Mouse (Mus musculus) fat pad, adult 2 months (tissue): Measurements from ENCODE around the gene Ell.
A peak's percentile ranks its signal among the peaks of the same experiment; 100 is the strongest.

Source experiments
- DNase-seq: peaks from one replicate; pipeline ENCODE4 v3.0.0-alpha.2; 2011; ENCODE audit warnings: low read depth, low spot score; ENCODE audit errors: extremely low read depth

Gene Ell

GRCm38 (mm10) chr8:70535221-70535620, 4.0 kb upstream of the Ell start:
- no peak for DNase-seq

GRCm38 (mm10) chr8:70535701-70536100, 3.6 kb upstream of the Ell start:
- DNase-seq, result no peak

- no peak for DNase-seq
These were observed 1.2 kb upstream of the Ell start for GRCm38 (mm10) chr8:70538024-70538579.

- peak; percentile 92 for DNase-seq
These were observed 602 bp upstream of the Ell start for GRCm38 (mm10) chr8:70538633-70539076.

DNA sequence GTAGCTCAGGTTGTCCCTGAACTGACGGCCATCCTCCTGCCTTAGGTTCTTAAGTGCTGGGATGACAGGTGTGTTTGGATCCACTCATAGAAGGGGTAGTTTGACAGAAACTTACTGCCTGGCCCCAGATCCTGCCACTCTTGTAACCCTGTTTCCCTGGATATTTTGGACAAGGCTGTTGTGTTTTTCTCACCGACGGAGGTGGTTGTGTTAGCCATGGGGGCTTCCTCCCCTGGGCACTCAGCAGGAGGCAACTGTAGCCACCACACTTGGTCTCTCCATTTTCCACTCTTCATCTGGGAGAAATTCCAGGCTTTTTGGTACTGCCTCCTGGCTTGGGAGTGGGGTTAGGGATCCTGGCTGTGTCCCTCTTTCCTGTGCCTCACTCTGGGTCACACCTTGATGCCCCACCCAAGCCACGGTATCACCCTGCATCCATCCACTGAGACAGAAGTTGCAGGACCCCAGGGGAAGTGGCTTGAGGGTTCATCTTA, 803 bp downstream of the Ell start:
- DNase-seq, result no peak

DNA sequence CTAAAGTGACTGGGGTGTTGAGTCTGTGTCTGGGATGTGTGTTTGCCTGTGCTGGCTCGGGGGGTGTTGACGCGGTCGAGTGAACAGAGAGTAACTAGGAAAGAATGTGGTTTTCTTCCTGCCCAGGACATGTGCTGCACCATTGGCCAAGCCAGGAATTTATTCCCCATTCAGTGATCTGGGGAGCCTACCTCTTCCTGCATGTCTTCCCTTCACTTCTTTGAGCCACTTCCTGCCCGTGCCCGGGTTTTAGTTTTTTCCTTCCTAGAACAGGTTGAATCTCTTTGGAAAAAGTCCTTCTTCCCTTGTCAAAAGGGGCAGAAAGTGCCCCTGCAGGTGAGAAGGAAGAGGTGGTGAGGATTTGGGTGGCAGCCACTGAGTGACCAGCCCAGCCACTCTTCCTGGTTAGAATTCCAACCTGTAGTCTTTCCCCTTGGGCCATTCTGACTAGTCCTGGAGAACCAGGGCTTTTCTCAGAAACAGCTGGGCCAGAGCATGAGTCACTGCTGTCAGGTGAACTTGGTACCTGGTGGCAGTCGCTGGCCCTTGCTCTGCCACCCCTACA, 1.3 kb downstream of the Ell start:
- no peak for DNase-seq

GRCm38 (mm10) chr8:70541081-70541480, 1.8 kb downstream of the Ell start:
- DNase-seq, result no peak

DNA sequence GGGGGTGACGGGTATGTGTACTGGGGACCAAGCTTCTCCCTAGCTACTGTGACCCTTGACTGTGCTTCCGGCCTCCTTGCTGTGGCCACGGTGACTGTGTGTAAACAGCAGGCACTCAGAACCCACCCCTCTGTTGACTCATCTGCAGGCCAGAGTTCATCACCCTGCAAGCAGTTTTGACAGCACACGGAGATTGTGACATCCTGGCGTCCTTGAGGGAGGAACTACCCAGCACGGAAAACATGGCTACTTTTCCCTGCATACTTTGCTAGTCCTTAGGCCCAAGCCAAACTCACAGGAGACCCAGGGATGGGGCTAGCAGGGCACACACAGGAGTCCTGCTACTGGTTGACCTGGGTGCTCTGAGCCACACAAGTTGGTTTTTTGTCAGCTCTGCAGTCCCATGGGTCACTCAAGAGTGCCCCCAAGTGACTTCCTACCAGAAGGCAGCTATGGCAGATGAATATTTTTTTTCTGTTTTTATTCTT, 5.0 kb downstream of the Ell start:
- DNase-seq, result no peak

- no peak for DNase-seq
These were observed 7.2 kb downstream of the Ell start for GRCm38 (mm10) chr8:70546412-70546811.

- no peak for DNase-seq
These were observed 8.5 kb downstream of the Ell start for GRCm38 (mm10) chr8:70547762-70548161.

GRCm38 (mm10) chr8:70549412-70550184, 10.3 kb downstream of the Ell start:
- no peak for DNase-seq

DNA sequence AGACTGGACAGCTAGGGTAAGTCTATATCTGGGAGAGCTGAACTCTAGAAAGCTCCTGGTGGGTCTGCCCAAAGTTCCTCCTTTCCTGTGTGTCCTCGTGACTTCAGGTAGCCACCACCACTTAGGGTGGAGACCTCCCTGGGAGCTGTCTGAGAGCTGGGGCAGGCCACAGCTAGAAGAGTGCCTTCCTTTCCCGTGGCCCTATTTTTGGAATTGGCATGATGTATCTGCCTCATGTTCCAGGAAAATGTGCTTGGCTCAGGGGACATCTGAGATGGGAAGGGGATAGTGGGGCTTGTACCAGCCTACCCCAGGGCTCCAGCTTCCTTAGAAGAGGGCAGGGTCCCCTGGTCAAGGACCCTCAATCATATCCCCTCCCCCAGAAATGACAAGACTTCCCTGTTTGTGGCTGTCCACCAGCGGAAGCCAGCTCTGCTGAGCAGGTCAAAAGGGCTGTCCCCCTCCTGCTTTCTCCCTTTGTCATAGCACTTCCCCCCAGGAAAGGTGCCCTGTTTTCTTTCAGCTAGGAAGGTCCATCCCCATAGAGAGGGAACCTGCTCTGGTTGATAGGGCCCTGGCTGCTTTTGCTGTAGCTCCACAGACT, 12.4 kb downstream of the Ell start:
- DNase-seq, result no peak

DNA sequence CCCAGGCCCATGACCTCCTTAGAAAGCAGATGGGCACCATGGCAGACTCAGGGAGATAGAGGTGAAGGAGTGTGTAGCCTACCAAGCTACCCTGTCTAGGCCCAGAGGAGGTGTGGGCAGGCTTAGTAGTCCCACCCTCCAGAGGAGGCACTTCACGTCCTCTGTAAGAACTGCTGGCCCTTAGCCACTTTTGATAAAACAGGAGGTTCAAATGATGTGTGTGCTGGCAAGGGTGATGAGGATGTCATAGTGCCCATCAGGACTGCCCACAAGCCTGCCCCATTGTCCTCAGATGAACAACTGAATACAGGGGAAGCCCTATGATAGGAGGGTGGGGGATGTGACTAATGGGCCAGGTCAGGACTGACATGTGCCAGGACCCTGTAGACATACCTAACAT, 13.6 kb downstream of the Ell start:
- no peak for DNase-seq

DNA sequence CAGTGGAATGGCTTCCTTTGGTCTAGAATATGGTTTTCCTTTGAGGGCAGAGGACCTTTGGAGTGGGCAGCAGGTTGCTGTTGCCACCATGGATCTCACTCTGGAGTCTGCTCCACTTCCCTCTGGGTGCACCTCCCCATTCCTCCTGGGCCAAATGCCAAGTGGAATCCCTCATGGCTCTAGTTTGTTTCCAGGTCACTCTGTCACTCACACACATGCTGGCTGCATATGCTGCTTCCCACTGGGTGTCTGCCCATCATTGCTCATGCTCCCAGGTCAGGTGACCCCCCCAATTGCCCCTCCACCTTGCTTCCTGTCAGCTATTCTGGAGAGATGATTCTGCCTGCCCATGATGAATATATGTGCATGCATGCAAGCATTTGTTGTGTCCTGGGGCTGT, 14.5 kb downstream of the Ell start:
- DNase-seq, result no peak

DNA sequence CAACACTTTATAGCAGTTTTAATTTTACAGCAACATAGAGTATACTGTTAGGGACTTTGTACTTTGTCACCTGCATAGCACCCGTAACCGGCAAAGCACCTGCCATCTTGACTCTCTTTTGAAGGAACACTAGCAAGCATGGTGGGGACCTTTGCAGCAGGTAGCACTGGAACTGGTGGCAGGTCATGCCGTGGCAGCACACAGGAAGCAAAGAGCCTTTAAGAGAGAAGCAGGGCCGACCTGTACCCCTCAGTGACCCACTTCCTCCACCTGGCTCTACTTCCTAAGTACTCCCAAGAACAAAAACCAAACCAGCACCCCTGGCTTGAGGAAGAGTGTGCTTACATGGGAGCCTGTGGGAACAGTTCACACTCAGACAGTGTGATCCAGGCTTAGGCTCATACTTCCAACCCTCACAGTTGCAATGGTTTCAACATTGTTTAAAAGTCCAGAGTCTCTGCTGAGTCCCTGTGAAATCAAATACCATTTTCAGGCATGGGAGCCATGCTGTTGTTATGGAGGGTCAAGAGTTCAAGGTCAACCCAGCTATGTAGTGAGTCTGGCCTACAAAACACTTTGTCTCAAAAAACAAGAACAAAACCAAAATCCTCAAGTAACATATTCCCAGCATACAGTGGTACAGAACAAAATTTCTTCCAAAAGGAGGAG, 16.0 kb downstream of the Ell start:
- no peak for DNase-seq

DNA sequence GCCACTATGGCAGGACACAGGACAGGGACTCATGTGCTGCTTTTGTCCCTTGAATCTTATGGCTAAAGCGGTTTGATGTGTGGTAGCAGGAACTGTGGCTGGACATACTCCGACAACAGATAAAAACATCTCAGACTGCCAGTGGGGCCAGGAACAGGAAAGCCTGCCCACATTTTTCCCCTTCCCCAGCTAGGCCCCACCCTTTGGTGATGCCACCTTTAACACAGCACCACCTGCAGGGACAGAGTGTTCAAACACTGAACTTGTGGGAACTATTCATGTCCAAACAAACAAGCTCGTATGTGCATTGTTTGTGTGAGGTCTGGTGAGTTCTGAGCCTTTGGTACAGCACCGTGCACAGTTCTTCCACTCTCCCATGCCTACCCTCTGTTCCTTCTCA, 19.1 kb downstream of the Ell start:
- DNase-seq, result no peak

- no peak for DNase-seq
These were observed 19.7 kb downstream of the Ell start for GRCm38 (mm10) chr8:70558983-70559382.

DNA sequence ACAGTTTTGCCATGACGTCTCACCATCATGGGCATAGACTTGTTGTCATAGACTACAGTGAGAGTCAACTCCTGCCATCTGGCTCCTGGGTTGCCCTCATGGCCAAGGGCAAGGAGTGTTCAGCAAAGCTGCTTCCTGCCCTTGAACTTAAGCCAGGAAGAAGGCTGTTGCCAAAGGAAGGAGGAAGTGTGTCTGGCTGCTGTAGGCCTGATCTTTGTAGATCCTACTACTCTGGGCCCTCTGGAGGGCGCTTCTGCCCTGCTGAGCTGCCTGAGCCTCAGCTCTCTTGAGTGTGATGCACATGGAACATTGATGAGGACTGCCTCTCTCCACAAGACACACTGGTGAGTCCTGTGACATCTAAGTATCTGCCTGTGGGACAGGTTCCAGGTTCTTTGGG, 20.8 kb downstream of the Ell start:
- DNase-seq, result no peak

GRCm38 (mm10) chr8:70560564-70560963, 21.3 kb downstream of the Ell start:
- DNase-seq, result no peak

DNA sequence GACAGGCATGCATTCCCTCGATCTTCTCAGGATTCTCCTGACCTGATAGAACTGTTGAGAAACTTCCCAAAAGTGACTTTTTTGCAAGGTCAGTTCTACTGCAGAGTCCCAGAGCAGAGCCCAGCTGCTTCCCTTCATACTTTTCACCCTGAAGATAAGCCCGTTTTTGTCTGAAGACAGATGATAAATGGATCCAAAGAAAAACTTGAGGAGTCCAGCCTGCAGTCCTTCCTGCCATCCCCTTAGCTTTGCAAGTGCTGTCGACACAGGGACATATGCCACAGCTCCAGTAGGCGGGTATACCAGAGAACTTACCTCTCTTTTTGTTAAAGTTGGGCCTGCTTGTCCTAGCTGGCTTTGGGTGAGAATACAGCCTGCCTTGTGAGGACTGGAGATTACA, 22.1 kb downstream of the Ell start:
- no peak for DNase-seq

GRCm38 (mm10) chr8:70561809-70562535, 22.7 kb downstream of the Ell start:
- no peak for DNase-seq
